Mouse (Mus musculus) liver, adult 2 months (tissue): ENCODE measurements around the gene Col4a1. TPM values are rescaled to one million over a fixed set of nuclear protein-coding genes. Genes with fewer than 3 reads are reported as not detected.

Source experiments
- DNase-seq: peaks from one replicate; pipeline ENCODE4 v3.0.0-alpha.2; 2011; ENCODE audit warnings: low read depth, low spot score; ENCODE audit errors: extremely low read depth
- H3K27ac ChIP-seq: fragments of 200-500 bp; replicated peaks from 2 replicates; pipeline ENCODE4 v1.5.1; 2012; ENCODE audit warnings: low read depth, mild to moderate bottlenecking, control low read depth, inconsistent platforms, low read length; ENCODE audit not compliant: insufficient read depth
- H3K27me3 ChIP-seq: fragments of 200-500 bp; 2 replicates; pipeline ENCODE4 v1.6.1; 2012; ENCODE audit warnings: mild to moderate bottlenecking, moderate library complexity, low read length, inconsistent platforms; ENCODE audit not compliant: control insufficient read depth, insufficient read depth
- H3K36me3 ChIP-seq: fragments of 200-500 bp; 2 replicates; pipeline ENCODE4 v1.6.1; 2012; ENCODE audit warnings: low read length, inconsistent platforms; ENCODE audit not compliant: control insufficient read depth, insufficient read depth
- H3K4me1 ChIP-seq: fragments of 200-500 bp; 2 replicates; pipeline ENCODE4 v1.6.1; 2011; ENCODE audit warnings: low read length; ENCODE audit not compliant: control insufficient read depth, insufficient read depth
- H3K4me3 ChIP-seq: fragments of 200-500 bp; 2 replicates; pipeline ENCODE4 v1.5.1; 2011; ENCODE audit warnings: low read depth, mild to moderate bottlenecking, control low read depth, low read length, moderate library complexity; ENCODE audit not compliant: insufficient read depth
- H3K79me2 ChIP-seq: fragments of 200-500 bp; 2 replicates; pipeline ENCODE4 v1.6.1; 2012; ENCODE audit warnings: inconsistent platforms, mild to moderate bottlenecking, low read length, moderate library complexity; ENCODE audit not compliant: control insufficient read depth, insufficient read depth
- H3K9ac ChIP-seq: fragments of 200-500 bp; 2 replicates; pipeline ENCODE4 v1.6.1; 2012; ENCODE audit warnings: low read depth, mild to moderate bottlenecking, control low read depth, inconsistent platforms, low read length
- CTCF ChIP-seq: fragments of 200-500 bp; IDR thresholded peaks from 2 replicates; pipeline ENCODE4 v1.5.1; 2011; ENCODE audit warnings: low read depth, low read length, control low read depth
- POLR2A ChIP-seq: fragments of 200-500 bp; IDR thresholded peaks from 2 replicates; pipeline ENCODE4 v1.6.1; 2011; ENCODE audit warnings: low read length, control low read depth; ENCODE audit not compliant: insufficient read depth; ENCODE audit errors: extremely low read depth
- WGBS: fragments of 180-500 bp; shearing (Covaris S2); methylation state at CpG from one replicate; pipeline ENCODE4 v1.1.7; 2018; 5-methylcytosine and 5-hydroxymethylcytosine counted together
- polyA plus RNA-seq: library from polyadenylated mRNA; depleted of rRNA; stranded (reverse); fragments of >200 nt; gene quantifications from 2 replicates; pipeline ENCODE4 v1.2.3, GENCODE M21; 2012
- total RNA-seq: library from RNA; depleted of rRNA; stranded (reverse); fragments of >200 nt; gene quantifications from 2 replicates; pipeline ENCODE4 v1.2.3, GENCODE M21; 2014

The Col4a1 gene
- total and polyA plus RNA-seq, 2 experiments, result 25.7 to 29.1 TPM

DNA sequence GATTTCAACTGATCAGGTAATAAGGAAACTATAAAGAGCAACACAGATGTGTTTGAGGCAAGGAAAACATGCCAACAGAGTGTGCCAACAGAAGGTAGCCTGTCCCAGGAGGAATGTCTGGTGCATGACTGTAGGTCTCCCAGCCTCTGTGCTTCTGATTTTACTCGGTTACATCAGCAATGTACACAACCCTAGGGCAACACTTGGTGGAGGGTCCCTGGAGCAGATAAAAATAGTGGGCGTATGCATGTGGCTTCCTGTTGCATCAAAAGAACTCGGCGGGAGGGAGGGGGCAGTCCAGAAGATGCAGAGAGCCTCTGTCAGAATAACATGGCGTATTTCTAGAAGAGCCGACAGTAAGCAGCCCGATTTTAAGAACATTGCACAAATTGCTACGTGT, 106.1 kb downstream of the Col4a1 start:
- 69% methylated on average over 8 of the region's 8 CpGs for WGBS
- Histone ChIP-seq H3K9ac (no peak overlapping the region), H3K36me3 (0 out of 2 replicates have a peak, but pooled peaks cover 1% of the 10 kb centered on the region), H3K4me1 (no peaks in the 10 kb centered on the region), H3K79me2 (no peaks in the 10 kb centered on the region), H3K4me3 (no peak overlapping the region), H3K27me3 (no peaks in the 10 kb centered on the region), H3K27ac (no peak overlapping the region)
- TF ChIP-seq CTCF (no peak), POLR2A (no peak)
- DNase-seq, result no peak

DNA sequence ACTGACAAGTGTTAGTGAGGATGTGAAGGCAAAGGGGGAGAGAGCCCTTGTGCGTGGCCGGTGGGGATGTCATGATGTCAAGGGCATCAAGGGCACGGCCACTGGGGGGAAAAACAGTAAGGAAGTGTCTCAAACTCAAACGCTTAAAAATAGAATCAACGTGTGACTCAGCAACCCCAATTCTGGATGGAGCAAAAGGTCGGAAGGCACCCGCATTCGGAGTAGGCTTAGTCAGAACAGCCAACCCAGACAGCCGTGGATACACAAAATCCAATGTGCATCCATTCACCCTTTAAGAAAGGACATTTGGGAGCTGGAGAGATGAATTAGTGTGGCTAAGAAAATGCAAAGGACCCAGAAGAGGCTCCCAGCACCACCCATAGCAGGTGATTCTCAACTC, 107.1 kb downstream of the Col4a1 start:
- Histone ChIP-seq H3K27me3 (no peaks in the 10 kb centered on the region), H3K36me3 (peaks cover 5% of the 10 kb centered on the region; the same call in 1 of the 2 replicates), H3K4me3 (no peak overlapping the region), H3K79me2 (no peaks in the 10 kb centered on the region), H3K27ac (no peak overlapping the region), H3K4me1 (no peaks in the 10 kb centered on the region), H3K9ac (no peak overlapping the region)
- DNase-seq, result no peak
- WGBS, result 78% methylated on average over 9 of the region's 9 CpGs
- TF ChIP-seq CTCF (no peak), POLR2A (no peak)

DNA sequence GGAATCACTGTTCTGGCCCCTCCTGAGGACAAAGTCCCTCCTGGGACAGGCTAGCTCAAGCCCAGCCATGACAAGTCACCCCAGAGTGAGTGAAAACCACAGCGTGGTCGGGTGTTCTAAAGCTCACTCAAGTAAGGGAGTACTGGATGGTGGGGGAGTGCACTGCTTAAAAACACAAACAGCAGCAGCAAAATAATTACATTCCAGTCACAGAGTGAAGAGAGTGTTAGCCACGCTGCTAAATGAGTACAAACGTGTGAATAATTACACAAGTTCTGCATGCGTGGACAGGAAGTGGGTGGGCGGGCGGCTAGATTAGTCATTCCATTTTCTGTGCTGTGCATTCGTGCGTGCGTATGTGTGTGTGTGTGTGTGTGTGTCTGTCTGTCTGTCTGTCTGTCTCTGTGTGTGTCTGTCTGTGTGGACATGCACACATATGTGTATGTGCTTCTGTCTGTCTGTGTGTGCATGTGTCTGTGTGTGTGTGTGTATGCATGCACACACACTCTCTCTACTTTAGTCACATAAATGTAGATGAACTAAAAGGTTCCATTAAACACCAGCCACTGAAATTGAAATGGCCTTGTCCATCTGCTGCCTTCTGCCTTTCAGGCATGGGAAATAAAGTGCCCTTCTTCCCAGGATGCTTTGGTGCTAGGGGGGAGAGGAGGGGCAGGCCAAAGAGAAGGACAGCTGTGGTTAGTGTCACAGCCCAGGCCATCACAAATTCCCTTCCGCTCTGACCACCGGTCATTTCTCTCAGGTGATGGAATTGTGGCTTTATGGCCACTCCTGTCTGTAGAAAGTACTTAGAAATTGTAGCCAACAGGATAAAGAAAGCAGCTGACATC, 109.1 kb downstream of the Col4a1 start:
- no peak for DNase-seq
- TF ChIP-seq CTCF (no peak), POLR2A (no peak)
- no peak overlapping the region for H3K9ac ChIP-seq
- no peaks in the 10 kb centered on the region for H3K27me3 ChIP-seq
- H3K79me2 ChIP-seq, result no peaks in the 10 kb centered on the region
- no peak overlapping the region for H3K27ac ChIP-seq
- peaks cover 8% of the 10 kb centered on the region; the same call in 1 of the 2 replicates for H3K36me3 ChIP-seq
- H3K4me1 ChIP-seq, result no peaks in the 10 kb centered on the region
- 86% methylated on average over 12 of the region's 12 CpGs for WGBS
- no peak overlapping the region for H3K4me3 ChIP-seq

DNA sequence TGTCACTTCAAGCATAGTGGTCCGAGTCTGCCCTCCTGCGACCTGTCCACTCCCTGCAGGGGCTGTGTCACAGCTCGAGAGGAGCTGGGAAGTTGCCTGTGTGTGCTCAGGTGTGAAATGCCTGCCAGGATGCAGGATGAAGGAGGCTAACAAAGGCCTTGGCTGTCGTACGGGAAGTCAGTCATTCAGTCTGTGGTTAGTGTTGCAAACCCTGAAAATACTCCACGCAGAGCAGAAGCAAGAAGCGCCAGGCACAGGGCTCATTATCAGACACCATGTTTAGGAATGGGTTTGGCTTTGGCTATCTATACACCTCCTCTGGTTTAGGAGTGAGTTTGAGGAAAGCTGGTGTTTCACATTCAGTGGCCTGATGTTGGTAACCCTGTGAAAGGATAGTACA, 114.0 kb downstream of the Col4a1 start:
- TF ChIP-seq POLR2A (no peak), CTCF (no peak)

DNA sequence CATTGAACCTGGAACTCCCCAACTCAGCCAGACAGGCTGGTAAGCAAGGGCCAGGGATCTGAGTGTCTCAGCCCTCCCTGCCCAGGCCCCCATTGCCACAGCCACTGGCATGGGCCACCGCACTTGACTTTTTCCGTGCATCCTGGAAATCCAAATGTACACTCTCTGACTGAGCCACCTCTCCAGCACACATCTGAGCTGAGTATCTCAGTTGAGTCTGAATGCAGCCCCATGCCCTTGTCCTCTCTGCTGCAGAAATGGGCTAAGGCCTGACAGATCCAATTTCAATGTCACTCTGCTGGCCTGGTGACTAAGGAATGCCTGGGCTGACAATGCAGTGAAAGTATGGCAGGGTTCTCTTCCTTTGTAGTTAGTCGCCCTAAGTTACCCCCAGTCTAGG, 114.6 kb downstream of the Col4a1 start:
- 94% methylated on average over 3 of the region's 3 CpGs for WGBS
- DNase-seq, result no peak
- Histone ChIP-seq H3K4me3 (no peak overlapping the region), H3K9ac (no peak overlapping the region), H3K79me2 (no peaks in the 10 kb centered on the region), H3K36me3 (peaks cover 7% of the 10 kb centered on the region; the same call in 1 of the 2 replicates), H3K27ac (no peak overlapping the region), H3K27me3 (no peaks in the 10 kb centered on the region), H3K4me1 (no peaks in the 10 kb centered on the region)
- TF ChIP-seq CTCF (no peak), POLR2A (no peak)

More for the DNA sequence above, 114.0 kb downstream of the Col4a1 start:
- Histone ChIP-seq H3K9ac (no peak overlapping the region), H3K4me3 (no peak overlapping the region), H3K36me3 (peaks cover 7% of the 10 kb centered on the region; the same call in 1 of the 2 replicates), H3K4me1 (no peaks in the 10 kb centered on the region), H3K27me3 (no peaks in the 10 kb centered on the region), H3K79me2 (no peaks in the 10 kb centered on the region), H3K27ac (no peak overlapping the region)
- WGBS, result 87% methylated on average over 7 of the region's 7 CpGs
- no peak for DNase-seq

GRCm38 (mm10) chr8:11197261-11197660, 115.4 kb downstream of the Col4a1 start:
- DNase-seq, result no peak
- Histone ChIP-seq H3K4me1 (no peaks in the 10 kb centered on the region), H3K27me3 (no peaks in the 10 kb centered on the region), H3K4me3 (no peak overlapping the region), H3K36me3 (peaks cover 7% of the 10 kb centered on the region; the same call in 1 of the 2 replicates), H3K79me2 (no peaks in the 10 kb centered on the region), H3K27ac (no peak overlapping the region), H3K9ac (no peak overlapping the region)
- TF ChIP-seq POLR2A (no peak), CTCF (no peak)
- WGBS, result 85% methylated on average over 11 of the region's 11 CpGs
